Mouse (Mus musculus) right cerebral cortex, postnatal 10 days (tissue): ENCODE measurements around the gene Phb.

Source experiments
- DNase-seq, 2 experiments: peaks; one replicate each; pipeline ENCODE4 v3.0.0; 2021; ENCODE audit warnings: low spot score in 2 of 2

The Phb gene

GRCm38 (mm10) chr11:95712563-95713224, 45.9 kb downstream of the Phb start, which contains the start of gene Zfp652:
Gene Zfp652 (plus strand): TSS chr11:95712673.
- DNase-seq, result peak; percentile 86 to 88

GRCm38 (mm10) chr11:95713225-95713810, 46.6 kb downstream of the Phb start:
- DNase-seq, result peak; percentile 57 to 67

- peak in 1 of 2 experiments; percentile 44 for DNase-seq
Observed at GRCm38 (mm10) chr11:95713811-95714241, 47.1 kb downstream of the Phb start.

- DNase-seq, result no peak
Observed at GRCm38 (mm10) chr11:95714411-95714810, 47.7 kb downstream of the Phb start.

GRCm38 (mm10) chr11:95716136-95716535, 49.4 kb downstream of the Phb start:
- peak in 1 of 2 experiments; percentile 38 for DNase-seq

GRCm38 (mm10) chr11:95719356-95719755, 52.6 kb downstream of the Phb start:
- no peak for DNase-seq

- no peak for DNase-seq
Observed at GRCm38 (mm10) chr11:95723287-95723686, 56.5 kb downstream of the Phb start, which contains the start of gene B130006D01Rik. Gene B130006D01Rik (plus strand): TSS chr11:95723587.

GRCm38 (mm10) chr11:95724466-95724865, 57.7 kb downstream of the Phb start:
- no peak for DNase-seq

- no peak for DNase-seq
Observed at GRCm38 (mm10) chr11:95726156-95726555, 59.4 kb downstream of the Phb start.

- no peak for DNase-seq
Observed at GRCm38 (mm10) chr11:95727947-95728346, 61.2 kb downstream of the Phb start.

GRCm38 (mm10) chr11:95728916-95729907, 62.5 kb downstream of the Phb start:
- DNase-seq, result no peak
